Mouse (Mus musculus) stomach, embryonic 16.5 days (tissue): ENCODE measurements around the gene Stap2. TPM values are rescaled to one million over a fixed set of nuclear protein-coding genes. Genes with fewer than 3 reads are reported as not detected.

Experiments used
- ATAC-seq: fragments of 200-750 bp; cut with Nextera tagmentation; 2 replicates; pipeline ENCODE4 v1.8.0; 2017; ENCODE audit warnings: moderate number of reproducible peaks, moderate TSS enrichment; ENCODE audit not compliant: insufficient read depth, low FRiP score
- H3K27ac ChIP-seq: fragments of 300-500 bp; sonication (generic); 2 replicates; pipeline ENCODE4 v1.5.1; 2014; ENCODE audit warnings: low read length
- H3K27me3 ChIP-seq: fragments of 300-500 bp; sonication (generic); 2 replicates; pipeline ENCODE4 v1.6.1; 2014; ENCODE audit warnings: low read length, control low read depth, mixed read lengths; ENCODE audit not compliant: control insufficient read depth, insufficient read depth
- H3K36me3 ChIP-seq: fragments of 300-500 bp; sonication (generic); 2 replicates; pipeline ENCODE4 v1.6.1; 2014; ENCODE audit warnings: low read length; ENCODE audit not compliant: control insufficient read depth, insufficient read depth
- H3K4me1 ChIP-seq: fragments of 300-500 bp; sonication (generic); 2 replicates; pipeline ENCODE4 v1.6.1; 2014; ENCODE audit warnings: low read length, control low read depth, mixed read lengths; ENCODE audit not compliant: control insufficient read depth, insufficient read depth
- H3K4me2 ChIP-seq: fragments of 300-500 bp; sonication (generic); 2 replicates; pipeline ENCODE4 v1.6.1; 2014; ENCODE audit warnings: low read depth, low read length, mixed read lengths
- H3K4me3 ChIP-seq: fragments of 300-500 bp; sonication (generic); replicated peaks from 2 replicates; pipeline ENCODE4 v1.5.1; 2014; ENCODE audit warnings: mild to moderate bottlenecking, low read length
- H3K9ac ChIP-seq: fragments of 300-500 bp; sonication (generic); 2 replicates; pipeline ENCODE4 v1.6.1; 2014; ENCODE audit warnings: low read length
- H3K9me3 ChIP-seq: fragments of 300-500 bp; sonication (generic); replicated peaks from 2 replicates; pipeline ENCODE4 v1.6.1; 2016; ENCODE audit warnings: low read length, control low read depth; ENCODE audit not compliant: control insufficient read depth
- WGBS: fragments of 180-500 bp; shearing (Covaris S2); extraction: QIAGEN DNeasy Blood & Tissue Kit; methylation state at CpG from one replicate; pipeline ENCODE4 v1.1.7; 2014; 5-methylcytosine and 5-hydroxymethylcytosine counted together
- polyA plus RNA-seq: library from polyadenylated mRNA; unstranded; fragments of >200 nt; fragmentation: Nextera tagmentation; extraction: Ambion mirVana; gene quantifications from 2 replicates; pipeline ENCODE4 v1.2.1, GENCODE M21; 2015

Stap2 gene
- polyA plus RNA-seq = 41.2 and 53.7 TPM in 2 replicates

- Histone ChIP-seq H3K4me2 (peak within 1 kb of the TSS; percentile 52), H3K4me1 (peaks cover 17% of the 10 kb centered on the region), H3K36me3 (no peaks in the 10 kb centered on the region; the same call in 1 of the 2 replicates), H3K27ac (peak within 1 kb of the TSS; percentile 53), H3K9me3 (no peaks in the 10 kb centered on the region), H3K4me3 (peak within 1 kb of the TSS; percentile 39), H3K27me3 (no peaks in the 10 kb centered on the region), H3K9ac (peak within 1 kb of the TSS; percentile 64)
- 22% methylated on average over 13 of the region's 13 CpGs for WGBS
- ATAC-seq = no peak
Observed at GRCm38 (mm10) chr17:56005415-56006061, at the start of gene Stap2, which contains the start of gene Mpnd. Gene Stap2, minus strand, starts transcription at chr17:56005584. Gene Mpnd, plus strand, starts transcription at chr17:56005711.

- Histone ChIP-seq H3K27ac (no peak overlapping the region), H3K4me3 (no peak overlapping the region), H3K9me3 (no peaks in the 10 kb centered on the region), H3K4me2 (no peak overlapping the region), H3K27me3 (no peaks in the 10 kb centered on the region), H3K4me1 (no peaks in the 10 kb centered on the region), H3K36me3 (0 out of 2 replicates have a peak, but pooled peaks cover 7% of the 10 kb centered on the region), H3K9ac (no peak overlapping the region)
- no peak for ATAC-seq
Observed at GRCm38 (mm10) chr17:56054938-56055337, 49.6 kb upstream of the Stap2 start.

DNA sequence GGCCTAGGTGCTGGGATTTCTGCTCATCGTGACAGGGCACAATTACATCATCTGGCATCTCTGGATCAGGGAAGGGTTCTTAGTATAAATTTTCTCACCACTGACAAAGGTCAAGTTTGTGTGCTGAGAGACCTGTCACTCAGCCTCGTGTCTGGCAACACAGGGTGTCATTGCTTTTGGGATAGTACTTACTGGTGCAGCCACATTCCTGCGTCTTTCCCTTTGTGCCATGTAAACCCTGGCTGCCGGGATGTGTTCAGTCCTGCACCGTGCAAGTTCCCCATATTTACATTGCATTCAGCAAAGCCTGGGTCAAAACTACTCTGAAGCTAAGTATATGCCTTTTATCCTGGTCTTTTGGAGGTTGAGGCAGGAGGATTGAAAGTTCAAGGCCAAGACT lies 46.0 kb upstream of the Stap2 start:
- H3K27me3 ChIP-seq = no peaks in the 10 kb centered on the region
- H3K27ac ChIP-seq = peak overlapping the region; percentile 55
- 81% methylated on average over 5 of the region's 5 CpGs for WGBS
- no peaks in the 10 kb centered on the region for H3K9me3 ChIP-seq
- H3K4me2 ChIP-seq = no peak overlapping the region
- no peak overlapping the region for H3K4me3 ChIP-seq
- peaks cover 17% of the 10 kb centered on the region for H3K36me3 ChIP-seq
- ATAC-seq = peak; percentile 64; the same call in 1 of the 2 replicates
- H3K4me1 ChIP-seq = no peaks in the 10 kb centered on the region
- H3K9ac ChIP-seq = no peak overlapping the region

GRCm38 (mm10) chr17:56040857-56041163 lies 35.4 kb upstream of the Stap2 start:
- peaks cover 13% of the 10 kb centered on the region for H3K4me1 ChIP-seq
- peak overlapping the region; percentile 93 for H3K4me3 ChIP-seq
- H3K27ac ChIP-seq = peak overlapping the region; percentile 83
- 1% methylated on average over 12 of the region's 12 CpGs for WGBS
- H3K27me3 ChIP-seq = no peaks in the 10 kb centered on the region
- H3K9me3 ChIP-seq = no peaks in the 10 kb centered on the region
- H3K9ac ChIP-seq = peak overlapping the region; percentile 87
- peak overlapping the region; percentile 90 for H3K4me2 ChIP-seq
- H3K36me3 ChIP-seq = peaks cover 5% of the 10 kb centered on the region; the same call in 1 of the 2 replicates
- no peak for ATAC-seq

DNA sequence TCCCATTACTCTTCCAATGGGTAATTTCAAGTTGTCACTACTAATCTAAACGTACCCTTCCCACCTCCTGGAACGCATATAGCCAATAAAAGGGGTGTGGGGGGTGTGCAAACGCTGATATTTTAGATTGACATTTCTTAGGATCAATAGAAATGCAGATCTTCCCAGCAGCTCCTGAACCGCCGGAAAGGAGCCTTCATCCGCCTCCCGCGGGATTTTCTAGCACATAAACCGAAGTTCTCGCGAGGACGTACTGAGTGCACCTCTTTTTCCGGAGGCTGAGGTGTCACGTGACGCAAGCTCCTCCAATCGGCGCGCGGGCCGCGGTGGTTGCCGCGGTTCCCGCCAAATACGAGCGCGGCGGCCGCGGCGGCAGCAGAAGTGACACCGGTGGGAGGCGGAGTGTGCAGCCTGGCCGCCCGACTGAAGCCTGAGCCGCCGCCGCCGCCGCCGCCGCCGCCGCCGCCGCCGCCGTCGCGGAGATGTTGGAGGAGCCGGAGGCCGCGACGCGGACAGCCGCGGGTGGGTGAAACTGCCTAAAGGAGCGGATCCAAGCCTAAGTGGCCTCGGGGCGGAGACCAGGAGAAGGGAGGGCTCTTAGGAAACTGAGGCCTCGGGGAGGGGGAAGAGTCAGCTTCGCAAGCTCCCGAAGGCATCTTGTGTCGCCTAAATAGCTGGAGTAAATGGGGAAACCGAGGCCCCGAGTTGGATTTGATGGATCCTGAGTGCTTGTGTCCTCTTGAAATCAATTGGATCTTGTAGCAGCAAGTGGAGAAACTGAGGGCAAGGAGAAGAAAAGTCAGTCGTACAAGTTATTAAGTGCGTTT lies 34.9 kb upstream of the Stap2 start, which contains the start of gene Chaf1a:
Gene Chaf1a (plus strand): TSS at position 410 of the 827 bp plus-strand sequence.
- H3K4me1 ChIP-seq = peaks cover 15% of the 10 kb centered on the region
- ATAC-seq = peak; percentile 89
- peak within 1 kb of the TSS; percentile 90 for H3K4me2 ChIP-seq
- peaks cover 5% of the 10 kb centered on the region; the same call in 1 of the 2 replicates for H3K36me3 ChIP-seq
- under 1% methylated on average over 67 of the region's 68 CpGs for WGBS
- H3K9ac ChIP-seq = peak within 1 kb of the TSS; percentile 87
- H3K27me3 ChIP-seq = no peaks in the 10 kb centered on the region
- no peaks in the 10 kb centered on the region for H3K9me3 ChIP-seq
- peak within 1 kb of the TSS; percentile 93 for H3K4me3 ChIP-seq
- peak within 1 kb of the TSS; percentile 83 for H3K27ac ChIP-seq

GRCm38 (mm10) chr17:56039345-56039744 lies 34.0 kb upstream of the Stap2 start:
- 71% methylated on average over 4 of the region's 4 CpGs for WGBS
- Histone ChIP-seq H3K9ac (no peak overlapping the region), H3K27me3 (no peaks in the 10 kb centered on the region), H3K9me3 (no peaks in the 10 kb centered on the region), H3K4me3 (peak overlapping the region; percentile 93; the same call in 1 of the 2 replicates), H3K4me1 (peaks cover 24% of the 10 kb centered on the region), H3K4me2 (peak overlapping the region; percentile 90; the same call in 1 of the 2 replicates), H3K36me3 (peaks cover 5% of the 10 kb centered on the region; the same call in 1 of the 2 replicates), H3K27ac (no peak overlapping the region)
- no peak for ATAC-seq

DNA sequence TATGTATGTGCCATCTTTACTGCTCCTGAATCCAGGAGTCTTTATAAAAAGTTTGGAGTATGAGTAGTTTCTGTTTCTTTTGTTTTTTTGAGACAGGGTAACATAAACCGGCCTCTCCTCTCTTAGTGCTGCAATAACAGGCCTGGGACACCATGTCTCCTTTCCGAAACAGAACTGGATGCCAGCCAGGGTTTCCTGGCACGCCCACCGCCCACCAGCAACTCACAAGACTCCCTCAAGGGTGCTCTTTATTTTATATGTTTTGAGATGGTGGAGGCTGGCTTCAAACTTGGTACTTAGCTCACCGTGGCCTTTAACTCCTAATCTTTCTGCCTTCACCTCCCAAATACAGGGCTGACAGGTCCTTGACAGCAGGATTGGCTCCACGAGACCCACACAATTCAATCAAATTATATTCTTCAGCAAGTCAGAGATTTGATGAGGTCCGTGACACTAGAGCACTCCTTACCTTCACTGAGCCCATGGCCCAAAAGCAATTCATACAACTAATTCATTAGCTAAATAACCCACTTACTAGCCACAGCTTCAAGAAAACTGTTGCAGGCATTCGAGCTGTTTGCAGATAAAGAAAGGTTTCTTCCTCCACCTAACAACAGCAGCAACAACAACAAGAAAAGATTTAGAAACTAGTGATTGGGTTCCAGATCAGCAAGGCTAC lies 33.3 kb upstream of the Stap2 start:
- no peaks in the 10 kb centered on the region for H3K27me3 ChIP-seq
- H3K4me2 ChIP-seq = no peak overlapping the region
- 81% methylated on average over 8 of the region's 8 CpGs for WGBS
- H3K9me3 ChIP-seq = no peaks in the 10 kb centered on the region
- ATAC-seq = no peak
- no peak overlapping the region for H3K27ac ChIP-seq
- H3K4me3 ChIP-seq = no peak overlapping the region
- H3K36me3 ChIP-seq = no peaks in the 10 kb centered on the region
- no peak overlapping the region for H3K9ac ChIP-seq
- H3K4me1 ChIP-seq = peaks cover 29% of the 10 kb centered on the region

GRCm38 (mm10) chr17:56036901-56037287 lies 31.5 kb upstream of the Stap2 start:
- H3K27ac ChIP-seq = 0 out of 2 replicates have a peak overlapping the region, but pooled peaks have one; percentile 24
- ATAC-seq = no peak
- no peaks in the 10 kb centered on the region for H3K27me3 ChIP-seq
- no peaks in the 10 kb centered on the region for H3K9me3 ChIP-seq
- peak overlapping the region; percentile 56 for H3K4me2 ChIP-seq
- WGBS = 33% methylated on average over 13 of the region's 13 CpGs
- peak overlapping the region; percentile 38 for H3K4me3 ChIP-seq
- peaks cover 46% of the 10 kb centered on the region for H3K4me1 ChIP-seq
- H3K9ac ChIP-seq = peak overlapping the region; percentile 68
- no peaks in the 10 kb centered on the region for H3K36me3 ChIP-seq
